Mouse (Mus musculus) kidney, postnatal 14 days (tissue): ENCODE measurements around the gene Acaa1b.

Experiments used
- DNase-seq: peaks from one replicate; pipeline ENCODE4 v3.0.0; 2022; ENCODE audit warnings: mixed read lengths

Gene Acaa1b

GRCm38 (mm10) chr9:119143372-119143771, 13.5 kb downstream of the Acaa1b start:
- DNase-seq = no peak

- DNase-seq = no peak
Observed at GRCm38 (mm10) chr9:119142066-119142465, 14.8 kb downstream of the Acaa1b start.

- DNase-seq = no peak
Observed at GRCm38 (mm10) chr9:119138836-119139235, 18.1 kb downstream of the Acaa1b start.

- no peak for DNase-seq
Observed at GRCm38 (mm10) chr9:119130692-119131091, 26.2 kb downstream of the Acaa1b start.

GRCm38 (mm10) chr9:119128436-119129181, 28.3 kb downstream of the Acaa1b start:
- DNase-seq = no peak

- no peak for DNase-seq
Observed at GRCm38 (mm10) chr9:119122596-119123369, 34.1 kb downstream of the Acaa1b start.

- DNase-seq = peak; percentile 29
Observed at GRCm38 (mm10) chr9:119120168-119120560, 36.7 kb downstream of the Acaa1b start.

GRCm38 (mm10) chr9:119119409-119120167, 37.3 kb downstream of the Acaa1b start:
- DNase-seq = peak; percentile 92

- no peak for DNase-seq
Observed at GRCm38 (mm10) chr9:119114911-119115310, 42.0 kb downstream of the Acaa1b start.

- DNase-seq = peak; percentile 29
Observed at GRCm38 (mm10) chr9:119110640-119111039, 46.3 kb downstream of the Acaa1b start.

GRCm38 (mm10) chr9:119109685-119110353, 47.1 kb downstream of the Acaa1b start:
- DNase-seq = no peak

- peak; percentile 53 for DNase-seq
Observed at GRCm38 (mm10) chr9:119107566-119107965, 49.3 kb downstream of the Acaa1b start.

GRCm38 (mm10) chr9:119102783-119103113, 54.1 kb downstream of the Acaa1b start:
- no peak for DNase-seq

GRCm38 (mm10) chr9:119101992-119102782, 54.7 kb downstream of the Acaa1b start, which contains the start of gene Dlec1:
TSS of gene Dlec1 (plus strand) at chr9:119102478.
- DNase-seq = peak; percentile 91

- DNase-seq = peak; percentile 48
Observed at GRCm38 (mm10) chr9:119100177-119100898, 56.6 kb downstream of the Acaa1b start.
